Mouse (Mus musculus) midbrain, postnatal 0 days (tissue): ENCODE measurements at regions not wholly inside any gene's neighbourhood (a gene's known extent, or its start where the extent isn't known, plus 50 kb on each side); places are given as distances from the start of the nearest gene placed in this dataset.
A peak's percentile ranks its signal among the peaks of the same experiment; 100 is the strongest.

Source experiments
- ATAC-seq: fragments of 200-750 bp; cut with Nextera tagmentation; 2 replicates; pipeline ENCODE4 v1.8.0; 2017; ENCODE audit warnings: moderate number of reproducible peaks, mild to moderate bottlenecking, moderate TSS enrichment, moderate library complexity; ENCODE audit not compliant: low FRiP score
- DNase-seq: peaks from one replicate; pipeline ENCODE4 v3.0.0-alpha.2; 2015; ENCODE audit warnings: low spot score
- H3K27ac ChIP-seq: fragments of 300-500 bp; sonication (generic); 2 replicates; pipeline ENCODE4 v1.5.1; 2014; ENCODE audit warnings: low read depth, mild to moderate bottlenecking, low read length, mixed read lengths
- H3K27me3 ChIP-seq: fragments of 300-500 bp; sonication (generic); 2 replicates; pipeline ENCODE4 v1.6.1; 2014; ENCODE audit warnings: low read length, control low read depth, mixed read lengths; ENCODE audit not compliant: insufficient read depth
- H3K36me3 ChIP-seq: fragments of 300-500 bp; sonication (generic); 2 replicates; pipeline ENCODE4 v1.6.1; 2014; ENCODE audit warnings: low read length, control low read depth, mixed read lengths; ENCODE audit not compliant: insufficient read depth
- H3K4me1 ChIP-seq: fragments of 300-500 bp; sonication (generic); 2 replicates; pipeline ENCODE4 v1.6.1; 2014; ENCODE audit warnings: mild to moderate bottlenecking, control low read depth, antibody characterized with exemption, low read length, mixed read lengths; ENCODE audit not compliant: insufficient read depth
- H3K4me2 ChIP-seq: fragments of 300-500 bp; sonication (generic); 2 replicates; pipeline ENCODE4 v1.6.1; 2014; ENCODE audit warnings: low read depth, mild to moderate bottlenecking, low read length, mixed read lengths; ENCODE audit not compliant: poor library complexity, severe bottlenecking
- H3K4me3 ChIP-seq: fragments of 300-500 bp; sonication (generic); 2 replicates; pipeline ENCODE4 v1.5.1; 2014; ENCODE audit warnings: low read depth, mild to moderate bottlenecking, low read length, moderate library complexity
- H3K9ac ChIP-seq: fragments of 300-500 bp; sonication (generic); replicated peaks from 2 replicates; pipeline ENCODE4 v1.6.1; 2014; ENCODE audit warnings: mild to moderate bottlenecking, low read length, moderate library complexity, mixed read lengths; ENCODE audit not compliant: poor library complexity, severe bottlenecking
- H3K9me3 ChIP-seq: fragments of 300-500 bp; sonication (generic); 2 replicates; pipeline ENCODE4 v1.6.1; 2016; ENCODE audit warnings: low read length, control low read depth
- CTCF ChIP-seq: IDR thresholded peaks from 2 replicates; pipeline ENCODE4 v1.5.1; 2016; ENCODE audit warnings: antibody characterized with exemption, mild to moderate bottlenecking
- WGBS: fragments of 180-500 bp; shearing (Covaris S2); extraction: QIAGEN DNeasy Blood & Tissue Kit; methylation state at CpG from one replicate; pipeline ENCODE4 v1.1.7; 2014; 5-methylcytosine and 5-hydroxymethylcytosine counted together

- H3K27me3 ChIP-seq, result no peaks in the 10 kb centered on the region
- no peak overlapping the region for H3K4me3 ChIP-seq
- 49% methylated on average over 1 of the region's 1 CpGs for WGBS
- no peaks in the 10 kb centered on the region for H3K9me3 ChIP-seq
- H3K27ac ChIP-seq, result no peak overlapping the region
- no peak overlapping the region for H3K9ac ChIP-seq
- DNase-seq (peak; percentile 25), ATAC-seq (no peak)
- TF ChIP-seq CTCF, result no peak
- no peak overlapping the region for H3K4me2 ChIP-seq
- H3K4me1 ChIP-seq, result no peaks in the 10 kb centered on the region
- no peaks in the 10 kb centered on the region for H3K36me3 ChIP-seq
These were observed 1532.8 kb upstream of the Cntnap5a start for GRCm38 (mm10) chr1:114151741-114152140.

- ATAC-seq (no peak), DNase-seq (no peak)
- Histone ChIP-seq H3K27me3 (no peaks in the 10 kb centered on the region), H3K9ac (no peak overlapping the region), H3K4me1 (no peaks in the 10 kb centered on the region), H3K4me2 (no peak overlapping the region), H3K36me3 (no peaks in the 10 kb centered on the region), H3K4me3 (no peak overlapping the region), H3K27ac (no peak overlapping the region), H3K9me3 (no peaks in the 10 kb centered on the region)
- no peak for TF ChIP-seq CTCF
These were observed 1531.7 kb upstream of the Cntnap5a start for GRCm38 (mm10) chr1:114152855-114153254.
